Mouse (Mus musculus): ENCODE measurements at regions not wholly inside any gene's neighbourhood (a gene's known extent, or its start where the extent isn't known, plus 50 kb on each side); places are given as distances from the start of the nearest gene placed in this dataset.

- TF ChIP-seq MXI1 (IDR thresholded peaks at IDR 0.05; ENCODE audit: low read depth, low read length) (no peak), GABPA (IDR thresholded peaks at IDR 0.05; ENCODE audit: insufficient replicate concordance, low read depth, low read length) (no peak), EP300 (IDR thresholded peaks at IDR 0.05; ENCODE audit: low read length) (no peak), CTCF (conservative IDR thresholded peaks at IDR 0.05 in 1 of 2, IDR thresholded peaks at IDR 0.05 in 1 of 2; ENCODE audit: low read depth in 2 of 2, low read length in 2 of 2) (no peak)
Measured at GRCm38 (mm10) chr14:48583516-48583915, 90.1 kb downstream of the Otx2 start.

Data from CH12.LX (cell line).